Mouse (Mus musculus): Measurements from ENCODE around the gene Gm19426. TPM values are rescaled to one million over a fixed set of nuclear protein-coding genes. Genes with fewer than 3 reads are reported as not detected.

Gm19426 gene
- total RNA-seq, 2 experiments from 2014 or later = 5.4 to 6.3 TPM

DNA sequence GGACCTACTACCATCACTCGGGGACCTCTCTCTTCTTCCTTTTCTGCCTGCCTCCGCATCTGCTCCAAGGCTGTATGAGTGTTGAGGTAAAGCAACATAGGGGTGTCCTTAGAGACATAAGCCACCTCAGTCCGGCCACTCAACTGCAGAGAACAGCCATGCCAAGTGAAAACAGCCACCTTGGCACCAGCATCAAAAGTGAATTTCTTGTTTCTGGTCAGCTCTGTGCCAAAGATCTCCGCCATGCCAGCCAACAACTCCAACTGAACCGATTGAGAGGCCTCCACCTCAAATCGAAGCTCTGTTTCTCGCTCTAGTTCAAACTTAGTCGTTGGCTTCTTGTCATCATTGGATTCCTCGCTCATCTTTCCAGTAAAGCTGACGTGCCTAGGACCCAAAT lies 17.7 kb downstream of the Gm19426 start:
- DNase-seq (ENCODE audit: low spot score in 2 of 2) = no peak

DNA sequence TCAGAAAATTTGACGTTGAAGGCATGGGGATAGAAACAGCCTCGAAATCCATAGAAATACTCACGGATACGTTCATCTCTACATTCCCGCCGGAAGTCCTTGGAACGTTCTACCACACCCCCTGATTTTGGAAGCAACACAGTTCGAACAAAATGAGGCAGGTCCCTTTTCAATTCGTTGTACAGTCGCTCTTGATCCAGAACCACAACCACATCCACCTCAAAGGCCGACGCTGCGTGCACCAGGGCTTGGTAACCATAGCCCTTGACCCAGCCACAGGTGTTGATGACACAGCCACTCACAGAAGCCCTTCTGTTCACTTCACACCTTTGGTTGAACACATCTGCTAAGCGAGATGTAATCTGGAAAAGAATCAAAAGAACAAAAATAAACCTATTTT lies 19.6 kb downstream of the Gm19426 start:
- no peak for DNase-seq (ENCODE audit: low spot score in 2 of 2)

DNA sequence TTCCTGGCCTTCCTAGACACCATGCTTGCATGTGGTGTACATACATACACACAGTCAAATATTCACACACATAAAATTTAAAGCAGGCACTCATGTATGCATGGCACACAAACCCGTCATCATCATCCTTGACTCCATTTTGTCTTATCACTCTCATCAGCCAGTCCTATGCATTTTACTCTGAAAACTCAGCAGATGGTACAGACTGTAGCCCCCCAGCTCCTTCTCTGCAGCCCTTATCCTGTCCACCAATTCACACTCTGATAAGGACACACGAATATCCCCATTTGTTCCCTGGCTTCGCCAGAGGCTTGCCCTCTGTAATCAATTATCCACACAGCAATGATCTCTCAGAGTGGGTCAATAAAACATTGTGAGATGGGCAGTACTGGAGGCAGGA lies 22.3 kb downstream of the Gm19426 start:
- DNase-seq (ENCODE audit: low spot score in 2 of 2) = no peak

DNA sequence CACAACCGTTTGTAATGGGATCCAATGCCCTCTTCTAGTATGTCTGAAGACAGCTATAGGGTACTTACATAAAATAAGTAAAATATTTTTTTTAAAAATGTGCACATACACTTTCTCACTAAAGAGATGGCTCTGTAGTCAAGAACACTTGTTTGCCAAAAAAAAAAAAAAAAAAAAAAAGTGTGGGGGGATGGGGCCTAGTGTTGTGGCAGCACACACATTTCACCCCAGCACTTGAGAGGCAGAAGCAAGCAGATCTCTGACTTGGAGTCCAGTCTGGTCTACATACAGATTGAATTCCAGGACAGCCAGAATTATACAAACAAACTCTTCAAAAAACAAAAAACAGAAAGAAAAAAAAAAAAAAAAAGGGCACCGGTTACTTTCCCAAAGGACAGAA lies 22.7 kb downstream of the Gm19426 start:
- DNase-seq (ENCODE audit: low spot score in 2 of 2) = no peak

DNA sequence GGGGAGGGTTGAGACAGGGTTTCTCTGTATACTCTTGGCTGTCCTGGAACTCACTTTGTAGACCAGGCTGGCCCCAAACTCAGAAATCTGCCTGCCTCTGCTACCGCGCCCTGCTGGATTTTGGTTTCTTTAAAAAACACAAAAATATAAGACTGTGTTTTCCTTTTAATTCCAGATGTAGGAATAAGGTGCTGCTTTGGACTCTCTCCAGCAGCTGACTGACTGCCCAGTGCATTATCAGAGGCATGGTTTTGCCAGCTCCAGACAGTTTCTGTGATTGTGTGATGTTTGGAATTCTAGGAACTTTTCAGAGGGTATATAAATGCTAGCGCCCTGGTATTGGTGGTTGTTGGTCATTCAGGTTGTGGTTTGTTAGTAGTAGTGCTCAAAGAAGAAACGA lies 26.1 kb downstream of the Gm19426 start:
- no peak for DNase-seq (ENCODE audit: low spot score in 2 of 2)

DNA sequence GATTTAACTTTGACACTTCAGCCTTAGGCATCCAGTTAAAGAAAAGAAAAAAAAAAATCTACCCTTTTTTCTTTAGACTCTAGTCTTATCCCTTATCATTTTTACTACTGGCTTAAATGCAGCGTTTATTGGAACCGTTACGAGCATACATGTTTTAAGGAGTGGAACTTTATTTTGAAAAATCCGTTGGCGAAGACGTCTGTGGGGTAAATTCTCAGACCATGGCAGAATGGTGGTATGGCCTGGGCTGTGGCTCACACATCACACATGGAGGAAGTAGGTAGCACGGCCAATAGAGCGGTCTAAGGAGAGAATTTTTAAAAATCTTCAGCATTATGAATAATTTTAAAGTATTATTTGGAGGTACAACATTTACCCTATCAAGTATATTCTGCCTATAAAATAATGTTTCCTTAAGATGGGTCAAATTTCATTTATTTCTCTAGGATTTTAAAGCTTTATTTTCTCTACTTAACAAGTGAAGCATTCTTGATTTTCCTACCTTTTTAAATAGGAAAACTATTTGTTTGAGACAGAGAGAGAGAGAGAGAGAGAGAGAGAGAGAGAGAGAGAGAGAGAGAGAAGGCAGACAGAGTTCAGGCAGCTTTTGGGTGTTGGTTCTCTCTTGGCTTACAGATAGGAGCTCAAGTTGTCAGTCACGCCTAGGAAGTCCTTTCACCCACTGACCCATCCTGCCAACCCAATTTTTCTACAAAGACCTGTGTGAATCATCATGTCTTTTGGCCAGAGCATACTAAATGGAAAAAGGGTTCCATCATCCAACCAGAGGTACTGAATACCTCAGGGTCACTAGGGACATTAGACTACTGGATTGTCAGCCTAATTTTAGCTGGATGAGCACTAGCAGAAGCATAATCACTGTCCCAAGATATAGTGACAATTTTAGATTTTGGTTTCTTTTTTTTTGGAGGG lies 26.8 kb downstream of the Gm19426 start:
- no peak for DNase-seq (ENCODE audit: low spot score in 2 of 2)

DNA sequence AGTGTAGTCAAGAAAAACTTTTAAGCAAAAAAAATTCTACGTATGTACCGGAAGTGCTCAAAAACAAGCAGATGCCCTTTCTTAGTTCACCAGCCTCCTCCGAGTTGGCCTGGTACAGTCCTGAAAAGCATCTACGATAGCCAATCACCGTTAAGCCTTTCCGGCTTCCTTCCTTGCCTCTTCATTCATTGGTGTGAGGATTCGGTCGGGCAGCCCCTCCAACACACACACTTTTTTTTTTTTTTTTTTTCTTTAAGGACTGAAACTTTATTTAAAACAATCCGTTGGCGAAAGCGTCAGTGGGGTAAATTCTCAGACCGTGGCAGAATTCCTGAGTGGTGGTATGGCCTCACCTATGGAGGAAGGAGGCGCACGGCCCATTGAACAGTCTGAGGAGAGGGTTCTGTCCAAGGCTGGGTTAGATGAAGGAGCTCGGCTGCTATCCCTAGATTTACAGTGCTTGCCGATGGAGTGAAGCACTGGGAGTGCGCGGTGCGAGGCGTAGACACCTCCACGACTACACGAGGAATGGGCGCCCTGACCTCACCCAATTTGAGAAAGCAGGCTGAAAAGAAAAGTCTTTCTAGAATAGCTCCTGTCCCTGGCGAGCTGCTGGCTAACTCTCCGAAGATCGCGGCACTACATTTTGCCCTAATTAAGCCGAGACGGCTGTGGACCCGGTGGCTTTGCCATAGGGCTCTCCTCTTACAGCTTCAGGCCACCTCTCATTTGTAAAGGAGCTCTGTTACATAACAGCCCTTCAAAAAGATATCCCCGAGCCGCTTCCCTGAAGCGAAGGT lies 27.7 kb downstream of the Gm19426 start:
- peak; percentile 61 to 71 for DNase-seq (ENCODE audit: low spot score in 2 of 2)

DNA sequence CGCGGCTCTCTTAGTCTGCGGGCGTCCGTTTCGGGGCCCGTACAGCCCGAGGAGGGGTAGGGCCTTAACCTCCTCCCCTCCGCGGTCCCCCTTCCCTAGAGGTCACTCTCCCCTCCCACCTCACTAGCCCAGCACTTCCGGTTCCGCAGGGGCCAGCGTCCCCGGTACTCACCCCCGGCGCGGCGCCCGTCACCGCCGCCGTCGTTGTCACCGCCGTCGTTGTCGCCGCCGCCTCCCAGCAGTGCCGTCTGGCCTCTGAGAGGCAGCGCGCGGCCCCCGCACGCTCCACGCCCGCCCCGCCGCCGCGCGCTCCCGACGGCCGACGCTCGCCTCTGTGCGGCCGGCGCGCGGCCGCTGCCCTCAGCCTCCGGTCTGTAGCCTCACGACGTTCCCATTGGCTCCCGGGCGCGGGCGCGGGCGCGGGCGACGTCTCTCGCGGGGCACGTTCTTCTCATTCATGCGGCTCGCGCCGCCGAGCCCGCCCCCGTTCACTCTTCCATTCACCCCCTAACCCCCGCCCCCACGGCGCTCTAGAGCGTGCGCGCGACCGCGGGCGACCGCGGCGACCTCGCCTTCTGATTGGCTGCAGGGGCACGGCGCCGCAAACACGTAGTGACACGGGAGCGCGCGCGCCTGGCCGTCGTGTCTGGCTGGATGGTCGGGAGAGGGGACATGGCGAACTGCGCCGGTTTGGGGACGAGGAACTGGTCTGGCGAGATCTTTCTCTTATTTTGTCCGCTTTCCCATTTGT lies 28.5 kb downstream of the Gm19426 start, which contains the start of gene Zdhhc5:
Gene Zdhhc5, minus strand, starts transcription at position 370 of the 751 bp plus-strand sequence.
- peak; percentile 98 to 99 for DNase-seq (ENCODE audit: low spot score in 2 of 2)

DNA sequence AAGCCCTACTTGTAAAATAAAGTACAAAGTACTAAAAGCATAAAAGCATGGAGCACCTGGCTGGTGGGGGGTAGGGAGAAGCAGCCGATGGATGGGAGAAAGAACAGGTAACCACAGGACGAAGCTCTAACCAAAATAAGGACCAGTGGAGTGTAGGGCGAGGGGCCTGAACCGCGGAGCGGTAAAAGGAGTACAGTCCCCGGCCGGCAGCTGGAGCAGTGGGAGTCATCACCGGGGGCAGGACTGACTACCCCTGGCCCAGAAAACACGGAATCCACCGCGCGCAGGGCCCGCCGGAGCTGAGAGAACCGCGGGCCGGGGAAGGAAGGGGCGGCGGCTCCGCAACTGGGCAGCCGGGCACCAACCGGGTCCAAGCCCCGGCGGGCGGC lies 29.0 kb downstream of the Gm19426 start:
- no peak for DNase-seq (ENCODE audit: low spot score in 2 of 2)

DNA sequence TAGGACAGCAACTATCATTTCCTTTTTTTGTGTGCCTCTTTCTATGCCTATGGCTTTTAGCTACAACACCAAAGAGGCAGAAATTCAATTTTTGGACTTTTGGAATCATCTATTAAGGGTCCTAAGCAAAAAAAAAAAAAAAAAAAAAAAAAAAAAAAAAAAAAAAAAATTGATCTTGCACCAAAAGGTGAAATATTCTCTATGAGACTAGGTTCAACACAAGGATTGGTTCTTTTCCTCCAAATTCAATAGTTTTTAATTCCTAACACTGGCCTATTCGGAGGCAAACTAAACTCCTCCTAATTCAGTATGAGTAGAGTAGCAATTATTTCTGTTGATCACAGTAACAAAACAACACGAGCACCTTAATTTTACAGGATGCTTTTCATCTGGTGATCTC lies 31.6 kb downstream of the Gm19426 start:
- DNase-seq (ENCODE audit: low spot score in 2 of 2) = no peak

DNA sequence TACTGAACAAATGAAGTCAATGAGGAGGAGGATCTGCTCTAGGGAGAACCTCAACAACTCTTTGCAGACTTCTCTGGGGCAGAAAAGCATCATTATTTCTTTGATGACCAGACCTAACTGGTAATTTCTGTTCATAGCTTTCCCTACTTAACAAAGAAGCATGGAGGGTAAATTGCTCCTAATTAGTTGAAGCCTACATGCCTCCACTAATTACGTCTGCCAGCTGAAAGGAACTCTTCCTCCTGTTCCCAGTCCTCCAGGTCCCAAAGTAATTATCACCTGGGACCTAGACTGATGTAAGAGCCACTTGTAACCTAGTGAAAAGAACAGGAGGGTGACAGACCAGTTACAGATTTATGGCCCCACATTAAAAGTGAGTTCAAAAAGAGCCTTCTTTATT lies 35.9 kb downstream of the Gm19426 start:
- DNase-seq (ENCODE audit: low spot score in 2 of 2) = no peak

DNA sequence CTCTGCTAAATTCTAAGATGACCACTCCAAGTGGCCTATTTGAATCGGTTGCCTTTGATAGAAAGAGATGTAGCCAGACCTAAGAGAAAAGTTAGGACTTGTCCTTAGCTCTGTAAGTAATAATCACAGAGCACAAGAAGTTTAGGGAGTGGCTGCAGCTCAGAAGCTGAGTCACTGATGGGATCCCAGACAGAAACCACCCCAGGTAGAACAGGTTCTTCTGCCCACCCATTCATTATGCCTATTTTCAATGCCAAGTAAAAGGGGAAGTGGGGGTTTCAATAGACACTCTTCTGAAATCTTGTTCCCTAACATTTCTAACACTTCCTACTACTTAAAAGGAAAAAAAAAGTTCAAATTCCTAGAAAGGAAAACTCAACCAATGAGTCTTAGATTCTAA lies 38.2 kb downstream of the Gm19426 start:
- DNase-seq (ENCODE audit: low spot score in 2 of 2) = no peak

DNA sequence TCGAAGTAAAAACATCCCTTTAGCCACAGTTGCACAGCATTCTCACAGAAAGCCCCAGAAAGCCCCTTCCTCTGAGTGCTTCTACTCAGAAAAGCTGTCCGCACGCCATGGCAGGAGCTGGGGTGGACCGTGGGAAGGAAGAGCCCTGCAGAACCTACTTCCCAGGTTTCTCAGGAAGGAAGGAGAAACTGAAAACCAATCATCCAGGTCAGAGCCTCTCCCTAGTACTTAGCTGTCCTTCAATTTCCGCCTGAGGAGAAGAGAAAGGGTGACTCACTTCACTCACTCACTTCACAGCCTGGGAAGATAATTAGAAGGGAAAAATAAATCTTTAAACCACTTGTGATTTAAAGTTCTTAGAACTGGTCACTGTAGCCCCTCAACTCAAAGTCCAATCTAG lies 39.1 kb downstream of the Gm19426 start:
- DNase-seq (ENCODE audit: low spot score in 2 of 2) = no peak

DNA sequence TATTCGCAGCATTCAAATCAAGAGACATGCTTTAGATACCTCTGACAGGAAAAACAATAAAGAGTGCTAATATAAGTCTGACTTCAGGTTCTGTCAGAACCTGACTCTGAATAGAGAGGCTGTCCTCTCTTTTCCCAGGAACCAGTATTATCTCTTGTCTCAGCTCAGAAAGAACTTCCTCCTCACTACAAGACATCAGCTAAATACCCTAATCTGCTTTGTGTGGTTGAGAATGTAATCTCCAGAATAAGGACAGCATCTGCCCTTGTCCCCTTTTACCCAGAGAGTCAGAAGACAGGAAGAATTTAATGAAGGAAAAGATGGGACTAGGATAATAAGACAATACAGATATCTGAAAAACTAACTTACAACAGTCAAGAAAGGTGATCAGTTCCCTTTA lies 40.0 kb downstream of the Gm19426 start:
- DNase-seq (ENCODE audit: low spot score in 2 of 2) = no peak

DNA sequence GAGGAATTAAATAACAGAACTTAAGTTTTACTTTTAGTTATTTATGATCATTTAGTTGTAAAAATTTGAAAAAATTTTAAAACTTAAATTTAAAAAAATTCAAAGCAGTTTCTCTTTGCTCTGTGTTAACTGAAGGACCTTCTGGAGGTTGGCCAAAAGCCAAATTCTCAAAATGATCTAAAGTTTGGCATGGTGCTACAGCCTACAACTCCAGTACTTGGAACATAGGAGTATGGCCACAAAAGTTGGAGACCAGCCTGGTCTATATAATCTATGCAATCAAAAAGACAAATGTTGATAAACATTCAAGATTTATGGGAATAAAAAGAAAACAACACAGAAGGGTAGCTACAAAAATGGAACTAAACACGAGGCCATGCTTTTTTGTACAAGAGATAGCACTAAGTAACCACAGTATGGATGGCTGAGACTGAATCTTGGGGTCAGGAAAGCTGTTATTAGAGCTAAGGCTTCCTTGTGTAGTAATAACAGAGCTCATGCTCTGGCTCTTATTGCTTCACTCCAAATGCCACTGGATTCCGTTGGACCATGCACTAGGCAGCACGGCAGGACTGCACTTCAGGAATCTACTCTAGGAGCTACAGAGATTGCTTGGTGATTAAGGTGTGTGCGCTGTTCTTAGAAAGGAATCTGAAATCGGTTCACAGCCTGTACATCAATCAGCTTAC lies 48.3 kb downstream of the Gm19426 start:
- no peak for DNase-seq (ENCODE audit: low spot score in 2 of 2)

Small RNA genes within 50 kb of the gene (microRNA-seq; reads per million reads assigned to microRNA genes)
- 5,609 to 5,972 reads per million in 2 experiments for gene Mir130a

Other genes starting within 250 kb of the Gm19426 start
- gene Ctnnd1, start 92.9 kb downstream of the Gm19426 start, total RNA-seq (2021) = 10 to 100 TPM; 62.2 to 63.7 TPM
- gene Btbd18, start 84.6 kb downstream of the Gm19426 start, total RNA-seq (2021) = not detected
- 10 to 100 TPM; 58.8 to 67.6 TPM for gene Selenoh, start 72.9 kb downstream of the Gm19426 start, total RNA-seq (2021)
- gene Gm28635, start 65.6 kb downstream of the Gm19426 start, total RNA-seq (2021) = 1 to 10 TPM; 4.1 to 4.8 TPM
- gene Med19, start 65.3 kb downstream of the Gm19426 start, total RNA-seq (2021) = 10 to 100 TPM; 33.0 to 38.8 TPM
- gene Tmx2, start 64.5 kb downstream of the Gm19426 start, total RNA-seq (2021) = 100 to 1,000 TPM; 180 to 184 TPM
- 10 to 100 TPM; 34.3 to 34.4 TPM for gene Zdhhc5, start 28.5 kb downstream of the Gm19426 start, total RNA-seq (2021)
- 1 to 10 TPM; 7.4 to 9.5 TPM for gene Clp1, start 16.3 kb downstream of the Gm19426 start, total RNA-seq (2021)
- gene Ypel4, start 9.6 kb downstream of the Gm19426 start, total RNA-seq (2021) = 10 to 100 TPM; 19.7 to 19.9 TPM
- 10 to 100 TPM in 1 of 2 experiments, 1 to 10 TPM in 1; 9.6 to 10.1 TPM for gene Serping1, start 31.8 kb upstream of the Gm19426 start, total RNA-seq (2021)
- gene Ube2l6, start 55.2 kb upstream of the Gm19426 start, total RNA-seq (2021) = 1 to 10 TPM; 7.9 to 8.5 TPM
- gene Smtnl1, start 79.0 kb upstream of the Gm19426 start, total RNA-seq (2021) = not detected
- 10 to 100 TPM; 58.7 to 64.2 TPM for gene Timm10, start 83.3 kb upstream of the Gm19426 start, total RNA-seq (2021)
- under 1 TPM; 0.27 to 0.75 TPM for gene Slc43a1, start 95.2 kb upstream of the Gm19426 start, total RNA-seq (2021)
- gene Rtn4rl2, start 143.1 kb upstream of the Gm19426 start, total RNA-seq (2021) = 100 to 1,000 TPM; 108 to 116 TPM
- gene Slc43a3, start 192.9 kb upstream of the Gm19426 start, total RNA-seq (2021) = 1 to 10 TPM; 2.4 to 5.3 TPM
- not detected for gene Prg2, start 236.8 kb upstream of the Gm19426 start, total RNA-seq (2021)
- gene Prg3, start 244.6 kb upstream of the Gm19426 start, total RNA-seq (2021) = not detected